Mouse (Mus musculus) urinary bladder, adult 18-20 months (tissue): ENCODE results near the gene Eaf1.
"Not testable (repeated sequence)": the region's sequence is repeated elsewhere in the genome, so short reads cannot be mapped to it uniquely, and the experiment has no call there.

Experiments used
- DNase-seq, 2 experiments: peaks; one replicate each; pipeline ENCODE4 v3.0.0; 2022; ENCODE audit warnings: low spot score in 2 of 2, mixed read lengths in 2 of 2

Eaf1 gene

GRCm38 (mm10) chr14:31494349-31494974 lies at the start of gene Eaf1:
TSS of gene Eaf1 (plus strand) at chr14:31494399.
- DNase-seq = no peak

- DNase-seq = no peak
These were observed 45.2 kb upstream of the Eaf1 start for GRCm38 (mm10) chr14:31448994-31449393.

- not testable (repeated sequence) for DNase-seq
These were observed 40.3 kb upstream of the Eaf1 start for GRCm38 (mm10) chr14:31453946-31454345.

GRCm38 (mm10) chr14:31454849-31455566 lies 39.2 kb upstream of the Eaf1 start:
- DNase-seq = no peak

- no peak for DNase-seq
These were observed 38.0 kb upstream of the Eaf1 start for GRCm38 (mm10) chr14:31456064-31456721.

- no peak for DNase-seq
These were observed 36.2 kb upstream of the Eaf1 start for GRCm38 (mm10) chr14:31458006-31458405.

- DNase-seq = not testable (repeated sequence)
These were observed 32.0 kb upstream of the Eaf1 start for GRCm38 (mm10) chr14:31462226-31462625.

GRCm38 (mm10) chr14:31462886-31463285 lies 31.3 kb upstream of the Eaf1 start:
- DNase-seq = peak in 1 of 2 experiments; percentile 23

- DNase-seq = no peak
These were observed 30.0 kb upstream of the Eaf1 start for GRCm38 (mm10) chr14:31464176-31464575.

GRCm38 (mm10) chr14:31469711-31470110 lies 24.5 kb upstream of the Eaf1 start:
- DNase-seq = no peak

- DNase-seq = no peak
These were observed 21.6 kb upstream of the Eaf1 start for GRCm38 (mm10) chr14:31472451-31473061.

- DNase-seq = no peak
These were observed 20.9 kb upstream of the Eaf1 start for GRCm38 (mm10) chr14:31473297-31473696.

GRCm38 (mm10) chr14:31482417-31482816 lies 11.8 kb upstream of the Eaf1 start:
- no peak for DNase-seq

GRCm38 (mm10) chr14:31486465-31486864 lies 7.7 kb upstream of the Eaf1 start:
- DNase-seq = no peak

- no peak for DNase-seq
These were observed 6.1 kb upstream of the Eaf1 start for GRCm38 (mm10) chr14:31488055-31488454.

- no peak for DNase-seq
These were observed 298 bp upstream of the Eaf1 start for GRCm38 (mm10) chr14:31493901-31494300.

GRCm38 (mm10) chr14:31494975-31495455 lies 816 bp downstream of the Eaf1 start, which contains the start of gene Mettl6:
TSS of gene Mettl6 (minus strand) at chr14:31495040.
- peak; percentile 82 to 87 for DNase-seq

- no peak for DNase-seq
These were observed 1.3 kb downstream of the Eaf1 start for GRCm38 (mm10) chr14:31495538-31495937.

GRCm38 (mm10) chr14:31496241-31496646 lies 2.0 kb downstream of the Eaf1 start:
- no peak for DNase-seq

GRCm38 (mm10) chr14:31499526-31499925 lies 5.3 kb downstream of the Eaf1 start:
- DNase-seq = no peak

- DNase-seq = no peak
These were observed 9.2 kb downstream of the Eaf1 start for GRCm38 (mm10) chr14:31503406-31503805.

- DNase-seq = no peak
These were observed 12.3 kb downstream of the Eaf1 start for GRCm38 (mm10) chr14:31506456-31506855.
